Mouse (Mus musculus): Measurements from ENCODE around the gene Mta2.
A peak's percentile ranks its signal among the peaks of the same experiment; 100 is the strongest.

The Mta2 gene

DNA sequence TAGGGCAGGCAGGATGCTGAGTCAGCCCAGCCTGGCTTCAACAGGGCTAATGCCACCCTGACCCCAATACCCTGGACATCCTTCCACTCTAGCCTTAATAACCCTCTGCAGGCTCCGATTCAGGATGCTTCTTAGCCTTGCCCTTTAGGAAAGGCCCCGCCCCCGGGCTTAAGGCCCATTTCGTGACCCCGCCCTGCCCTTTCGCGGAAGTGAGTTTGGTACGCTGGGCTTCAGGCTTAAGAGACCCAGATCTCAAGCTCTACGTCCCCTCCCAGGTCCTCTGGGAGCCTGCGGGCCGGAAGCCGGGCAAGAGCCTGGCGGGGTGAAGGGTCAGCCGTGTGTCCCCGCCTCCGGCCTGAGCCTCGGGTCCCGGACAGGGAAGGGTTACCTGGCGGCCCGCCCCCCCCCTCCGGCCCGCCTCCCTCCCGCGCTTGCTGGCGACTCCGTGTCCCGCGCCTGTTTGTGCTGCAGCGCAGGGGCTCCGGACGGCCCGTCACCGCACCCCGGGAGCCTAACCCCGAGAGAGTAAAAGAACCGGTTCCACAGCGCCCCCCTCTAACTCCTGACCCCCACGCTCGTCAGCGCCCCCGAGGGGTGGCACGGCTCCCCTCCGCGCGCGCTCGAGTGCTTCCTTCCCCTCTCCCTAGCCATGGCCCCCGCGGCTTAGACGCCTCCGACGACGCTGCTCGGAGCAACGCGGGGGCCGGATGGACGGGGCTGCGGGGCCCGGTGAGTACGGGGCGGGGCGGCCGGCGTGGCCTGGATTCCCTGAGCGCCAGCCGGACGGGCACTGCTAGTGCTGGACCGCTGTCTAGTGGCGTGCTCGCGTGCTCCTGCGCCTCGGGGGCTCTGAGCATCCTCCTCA lies 12.2 kb upstream of the Mta2 start, which contains the start of the genes Rom1 and Eml3:
Gene Rom1 (minus strand): TSS at position 133 of the 865 bp plus-strand sequence.
Gene Eml3 (plus strand): TSS at position 329 of the 865 bp plus-strand sequence.
- DNase-seq (ENCODE audit: low spot score), result peak; percentile 77

DNA sequence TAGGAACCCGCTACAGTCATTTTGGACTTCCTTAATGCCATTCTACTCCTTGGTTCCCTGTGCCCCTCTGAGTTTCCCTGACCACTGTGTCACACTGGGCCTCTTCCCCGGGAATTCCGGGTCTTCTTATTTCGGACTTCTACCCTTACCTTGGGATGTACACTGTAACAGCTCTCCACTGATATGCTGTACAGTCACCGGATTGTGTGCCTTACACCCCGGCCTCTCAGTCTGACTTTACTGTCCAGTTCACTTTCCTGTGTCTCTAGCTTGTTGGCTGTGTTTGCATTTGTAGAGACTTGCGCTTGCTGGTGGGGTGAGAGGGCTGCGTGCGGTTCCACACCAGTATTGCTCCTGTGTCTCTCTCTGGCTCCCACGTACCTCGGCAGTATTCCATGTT lies 11.6 kb upstream of the Mta2 start:
- DNase-seq (ENCODE audit: low spot score), result no peak

DNA sequence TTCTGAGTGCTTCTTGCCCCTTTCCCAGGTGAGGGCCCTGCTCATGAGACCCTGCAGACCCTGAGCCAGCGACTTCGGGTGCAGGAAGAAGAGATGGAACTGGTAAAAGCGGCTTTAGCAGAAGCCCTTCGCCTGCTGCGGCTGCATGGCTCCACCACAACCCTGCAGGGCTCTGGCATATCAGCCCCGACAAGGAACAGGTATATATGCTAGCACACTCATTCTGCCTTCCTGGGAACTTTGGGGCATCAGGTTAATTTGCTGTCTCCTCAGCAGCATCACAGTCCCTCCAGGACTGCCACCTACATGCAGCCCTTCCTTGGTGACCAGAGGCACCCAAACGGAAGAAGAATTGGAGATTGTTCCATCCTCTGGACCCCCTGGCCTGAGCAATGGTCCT lies 10.9 kb upstream of the Mta2 start:
- no peak for DNase-seq (ENCODE audit: low spot score)

DNA sequence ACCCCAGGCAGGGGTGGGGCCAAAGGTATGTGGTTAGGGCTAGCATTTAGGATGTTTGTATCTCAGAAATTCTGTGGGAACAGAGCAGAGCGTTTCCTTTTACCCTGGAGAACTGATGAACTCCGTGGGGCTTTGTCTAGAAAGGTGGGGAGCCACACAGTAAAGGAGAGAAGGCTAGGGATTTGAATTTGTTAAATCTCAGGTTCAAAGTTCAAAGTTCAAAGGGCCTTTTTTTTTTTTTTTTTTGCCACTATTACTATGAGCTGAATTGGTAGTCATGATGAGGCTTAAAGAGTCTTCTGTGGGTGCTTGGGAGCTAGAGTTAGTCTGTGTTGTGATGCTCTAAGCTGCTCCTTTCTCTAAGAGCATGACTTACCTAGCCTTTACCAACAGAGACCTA lies 4.9 kb upstream of the Mta2 start:
- DNase-seq (ENCODE audit: low spot score), result no peak

DNA sequence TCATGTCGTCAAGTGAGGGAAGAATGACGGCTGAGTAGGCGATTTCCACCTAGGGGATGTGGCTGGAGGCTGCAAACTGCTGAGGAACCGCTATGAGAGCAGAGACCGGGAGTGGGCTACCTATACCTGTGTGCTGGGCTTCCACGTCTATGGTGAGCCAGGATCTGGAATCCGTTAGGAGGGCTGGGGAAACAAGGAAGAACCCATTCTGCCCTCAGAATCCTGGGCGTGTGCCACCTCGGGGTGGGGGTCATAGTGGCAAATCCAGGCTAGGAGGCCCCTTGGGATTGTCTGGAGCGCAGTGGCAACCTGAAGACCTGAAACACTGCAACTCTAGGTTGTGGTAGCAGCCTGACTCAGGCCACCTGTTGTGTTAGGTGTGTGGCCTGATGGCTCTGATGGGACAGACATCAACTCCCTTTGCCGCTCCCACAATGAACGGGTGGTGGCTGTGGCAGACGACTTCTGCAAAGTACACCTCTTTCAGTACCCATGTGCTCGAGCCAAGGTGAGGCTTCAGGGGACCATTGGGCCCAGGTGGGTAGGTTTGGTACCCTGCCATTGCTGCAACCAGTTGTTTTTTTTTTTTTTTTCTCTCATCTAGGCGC lies 1.0 kb upstream of the Mta2 start:
- DNase-seq (ENCODE audit: low spot score), result no peak

DNA sequence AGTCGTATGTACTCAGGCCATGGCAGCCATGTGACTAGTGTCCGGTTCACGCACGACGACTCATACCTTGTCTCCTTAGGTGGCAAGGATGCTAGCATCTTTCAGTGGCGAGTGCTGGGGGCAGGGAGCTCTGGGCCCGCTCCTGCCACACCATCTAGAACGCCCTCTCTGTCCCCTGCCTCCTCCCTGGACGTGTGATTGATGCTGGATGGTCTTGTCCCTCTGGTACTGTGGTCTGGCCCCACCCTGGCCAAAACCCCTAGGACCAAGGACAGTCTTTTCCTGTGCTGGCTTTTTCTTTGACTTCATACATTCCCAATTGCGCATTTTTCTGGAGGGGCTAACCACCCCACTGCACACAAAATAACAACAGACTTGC lies 550 bp upstream of the Mta2 start:
- DNase-seq (ENCODE audit: low spot score), result no peak

DNA sequence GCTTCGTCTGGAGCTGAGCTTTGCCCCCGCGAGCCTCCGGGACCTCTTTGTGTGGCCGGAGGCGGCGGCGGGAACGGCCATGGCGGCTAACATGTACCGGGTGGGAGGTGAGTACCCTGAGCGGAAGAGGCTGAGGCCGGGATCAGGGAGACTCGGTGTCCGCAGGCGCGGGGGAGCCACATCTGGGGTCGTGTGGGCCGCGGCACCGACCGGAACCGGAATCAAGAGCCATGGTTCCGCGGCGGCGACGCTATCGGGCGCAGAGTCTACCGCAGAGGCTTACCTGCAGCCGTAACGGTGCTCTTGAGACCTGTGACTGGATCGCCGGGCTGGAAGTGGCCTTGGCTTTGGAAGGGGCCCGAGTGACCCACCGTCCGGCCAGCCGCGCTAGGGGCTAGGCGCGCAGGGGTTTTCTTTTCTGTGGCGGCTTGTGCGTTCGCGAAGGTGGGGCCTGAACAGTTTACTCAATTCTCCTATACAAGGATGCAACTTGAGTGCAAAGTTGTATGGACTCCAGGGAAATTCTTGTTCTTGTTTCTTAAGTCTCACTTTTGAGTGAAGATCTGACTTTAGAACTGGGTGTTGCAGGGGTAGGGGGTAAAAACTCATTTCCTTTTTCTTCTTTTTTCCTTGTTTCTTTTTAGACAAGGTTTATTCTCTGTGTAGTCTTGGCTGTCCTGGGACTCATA lies 745 bp downstream of the Mta2 start:
- no peak for DNase-seq (ENCODE audit: low spot score)

DNA sequence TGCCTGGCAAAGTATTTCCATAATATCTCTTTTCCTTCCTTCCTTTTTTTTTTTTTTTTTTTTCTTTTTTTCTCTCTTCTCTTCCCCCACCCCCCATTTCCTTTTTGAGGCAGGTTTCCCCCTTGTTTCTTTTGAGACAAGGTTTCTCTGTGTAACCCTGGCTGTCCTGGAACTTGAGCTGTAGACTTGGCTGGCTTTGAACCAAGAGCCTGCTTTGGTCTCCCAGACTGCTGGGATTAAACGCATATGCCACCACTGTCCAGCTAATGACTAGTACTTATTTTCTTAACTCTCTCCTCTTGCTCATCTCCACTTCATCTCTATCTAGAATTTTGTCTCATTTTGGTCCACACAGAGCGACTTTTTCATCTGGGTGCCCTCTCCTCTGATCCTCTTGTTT lies 1.4 kb downstream of the Mta2 start:
- no peak for DNase-seq (ENCODE audit: low spot score)

DNA sequence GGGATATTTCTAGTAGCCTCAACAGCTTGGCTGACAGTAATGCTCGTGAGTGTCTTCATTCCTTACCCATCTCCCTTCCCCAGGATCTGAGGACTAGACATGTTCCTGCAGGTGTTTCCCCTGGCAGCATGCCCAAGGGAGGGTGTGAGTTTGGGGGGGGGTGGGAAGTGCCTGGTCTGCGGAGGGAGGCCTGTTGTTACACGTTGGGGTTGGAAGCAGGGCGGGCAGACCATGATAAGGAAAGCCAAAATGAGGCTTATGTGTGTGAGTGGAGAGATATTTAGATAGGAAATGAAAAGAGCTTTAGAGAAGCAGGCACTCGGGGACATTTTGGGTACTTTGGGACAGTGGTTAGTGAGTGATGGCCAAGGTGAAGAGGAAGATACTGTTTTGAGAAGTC lies 2.4 kb downstream of the Mta2 start:
- DNase-seq (ENCODE audit: low spot score), result no peak

DNA sequence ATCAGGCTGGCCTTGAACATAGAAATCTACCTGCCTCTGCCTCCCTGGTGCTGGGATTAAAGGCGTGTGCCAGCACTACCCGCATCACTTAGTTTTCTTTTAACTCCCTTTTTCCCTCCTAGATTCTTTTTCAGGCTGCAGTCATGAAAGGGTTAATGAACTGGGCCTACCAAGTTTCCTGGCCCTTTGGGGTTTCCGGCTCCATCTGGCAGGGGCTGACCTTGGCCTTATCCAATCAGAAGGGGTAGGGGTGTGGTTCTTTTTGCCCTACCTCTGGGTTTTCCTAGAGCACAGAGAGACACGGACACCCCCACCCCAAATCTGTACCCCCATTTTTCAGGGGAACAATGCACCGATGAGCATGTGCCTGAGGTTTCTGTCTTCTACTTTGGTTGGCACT lies 3.1 kb downstream of the Mta2 start:
- DNase-seq (ENCODE audit: low spot score), result peak; percentile 58

DNA sequence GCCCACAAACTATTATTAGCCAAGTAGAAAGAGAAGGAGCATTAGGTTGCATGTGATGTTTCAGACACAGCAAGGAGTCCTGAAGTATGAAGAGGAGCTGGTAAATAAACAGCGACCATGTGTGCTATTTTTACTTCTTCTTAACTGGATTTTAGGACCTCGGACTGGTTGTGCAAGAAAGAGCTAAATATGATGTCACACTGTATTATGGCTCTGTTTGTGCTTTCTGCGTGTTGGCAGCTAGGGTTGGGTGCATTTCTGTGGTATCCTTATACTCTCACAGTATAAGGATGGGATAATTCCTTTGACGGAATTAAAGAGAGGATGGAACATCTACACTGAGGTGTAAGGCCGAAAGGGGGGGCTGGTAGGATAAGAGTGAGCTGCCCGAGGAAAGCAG lies 3.6 kb downstream of the Mta2 start:
- DNase-seq (ENCODE audit: low spot score), result no peak

DNA sequence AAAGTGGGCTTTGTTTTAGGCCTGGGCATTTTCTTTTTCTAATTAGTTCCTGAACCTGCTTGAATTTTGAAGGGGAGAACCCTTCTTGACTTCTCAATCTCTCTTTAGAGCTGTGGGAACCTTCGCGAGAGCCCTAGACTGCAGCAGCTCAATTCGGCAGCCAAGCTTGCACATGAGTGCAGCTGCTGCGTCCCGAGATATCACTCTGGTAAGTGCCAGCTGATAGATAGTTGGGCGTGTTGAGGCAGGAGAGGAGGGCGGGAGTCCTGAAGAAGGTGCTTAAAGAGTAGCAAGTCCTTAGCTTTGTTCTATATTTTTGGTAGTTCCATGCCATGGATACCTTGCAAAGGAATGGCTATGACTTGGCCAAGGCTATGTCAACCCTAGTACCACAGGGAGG lies 5.3 kb downstream of the Mta2 start:
- DNase-seq (ENCODE audit: low spot score), result no peak

DNA sequence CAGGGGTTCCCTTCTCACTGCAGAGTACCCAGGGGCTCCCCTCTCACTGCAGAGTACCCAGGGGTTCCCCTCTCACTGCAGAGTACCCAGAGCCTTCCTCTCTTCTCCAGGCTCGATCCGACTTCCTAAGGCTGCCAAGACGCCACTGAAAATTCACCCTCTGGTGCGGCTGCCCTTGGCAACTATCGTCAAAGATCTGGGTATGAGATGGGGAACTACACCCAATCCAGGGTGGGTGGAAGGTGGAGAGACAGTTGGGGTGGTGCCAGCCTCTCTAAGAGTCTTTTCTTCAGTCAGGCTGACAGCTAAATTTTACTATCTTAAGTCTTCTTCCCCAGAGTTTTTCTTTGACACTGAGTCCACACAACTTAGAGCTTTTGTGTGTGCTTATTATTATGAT lies 8.5 kb downstream of the Mta2 start:
- DNase-seq (ENCODE audit: low spot score), result no peak

DNA sequence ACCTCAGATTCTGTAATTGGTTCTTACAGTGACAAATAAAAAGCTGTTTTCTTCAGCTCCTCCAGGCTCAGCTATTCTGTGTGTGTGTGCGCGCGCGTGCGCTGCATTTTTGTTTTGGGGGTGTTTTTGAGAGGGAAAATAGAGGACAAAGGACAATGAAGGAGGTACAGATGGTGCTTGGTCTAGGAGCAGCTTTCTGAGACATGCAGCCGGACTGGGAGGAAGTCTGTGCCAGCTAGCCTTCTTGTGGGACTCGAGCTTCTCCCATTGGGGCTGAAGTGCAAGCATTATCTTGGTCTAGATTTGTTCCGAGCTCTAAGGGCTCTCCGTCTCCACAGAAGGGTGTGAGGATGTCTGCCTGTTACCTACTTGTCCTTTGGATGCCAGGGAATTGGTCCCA lies 10.6 kb downstream of the Mta2 start:
- no peak for DNase-seq (ENCODE audit: low spot score)

DNA sequence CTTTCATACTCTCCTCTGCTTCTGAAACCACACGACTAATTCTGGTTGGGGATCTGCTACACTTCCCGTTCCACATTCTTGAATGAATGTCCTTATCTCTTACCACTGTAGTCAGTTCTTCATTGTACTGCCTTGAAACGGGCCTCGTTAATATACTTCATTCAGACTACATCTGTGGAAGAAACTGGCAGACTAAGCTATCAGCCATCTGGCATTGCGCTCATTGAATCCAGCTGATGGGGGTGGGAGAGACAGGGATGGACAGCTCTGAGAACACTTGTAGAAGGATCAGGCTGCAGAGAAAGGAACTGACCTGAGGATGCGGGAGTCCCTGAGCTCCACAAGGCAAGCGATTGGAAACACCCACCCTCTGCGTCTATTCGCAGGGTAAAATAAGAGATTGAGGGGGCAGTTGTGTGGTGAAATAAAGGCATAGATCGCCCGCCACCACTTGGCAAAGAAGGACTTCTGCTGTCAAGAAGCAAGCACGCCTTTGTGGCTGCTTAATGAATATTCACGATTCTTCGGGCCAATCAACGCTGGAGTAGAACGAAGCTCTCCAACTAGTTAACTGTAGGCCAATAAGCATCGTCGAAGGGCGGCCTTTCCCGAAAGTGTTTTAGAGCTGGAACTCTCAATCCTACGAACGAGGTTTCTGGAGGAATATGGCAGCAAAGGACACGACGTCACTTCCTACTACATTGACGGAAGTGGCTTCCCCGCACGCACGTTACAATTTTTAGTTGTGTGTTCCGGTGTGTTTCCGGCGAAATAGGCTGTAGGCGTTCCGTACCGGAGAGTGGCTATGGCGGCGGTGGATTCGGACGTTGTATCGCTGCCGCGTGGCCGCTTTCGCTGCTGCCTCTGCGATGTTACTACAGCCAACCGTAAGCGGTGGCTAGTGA lies 11.7 kb downstream of the Mta2 start, which contains the start of gene Tut1:
Gene Tut1 (plus strand): TSS at position 713 of the 905 bp plus-strand sequence.
- DNase-seq (ENCODE audit: low spot score), result peak; percentile 96

DNA sequence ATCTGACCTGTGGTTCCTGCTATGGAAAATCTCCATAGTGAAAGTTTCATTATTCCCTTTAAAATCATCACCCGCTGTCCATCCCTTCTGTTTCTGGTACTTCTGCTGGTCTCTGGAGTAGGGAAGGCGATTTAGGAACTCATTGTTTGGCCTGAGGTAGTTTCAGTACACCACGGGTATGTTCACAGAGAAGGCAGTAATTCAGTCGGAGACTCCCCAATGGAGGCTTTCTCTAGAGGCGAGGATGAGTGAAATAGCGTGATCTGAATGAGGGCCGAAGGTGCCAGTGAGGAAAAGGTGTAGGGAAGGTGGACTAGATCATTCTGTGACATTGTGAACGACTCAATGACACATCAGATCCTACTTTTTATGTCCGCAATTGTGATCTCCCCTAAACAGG lies 12.5 kb downstream of the Mta2 start:
- no peak for DNase-seq (ENCODE audit: low spot score)

DNA sequence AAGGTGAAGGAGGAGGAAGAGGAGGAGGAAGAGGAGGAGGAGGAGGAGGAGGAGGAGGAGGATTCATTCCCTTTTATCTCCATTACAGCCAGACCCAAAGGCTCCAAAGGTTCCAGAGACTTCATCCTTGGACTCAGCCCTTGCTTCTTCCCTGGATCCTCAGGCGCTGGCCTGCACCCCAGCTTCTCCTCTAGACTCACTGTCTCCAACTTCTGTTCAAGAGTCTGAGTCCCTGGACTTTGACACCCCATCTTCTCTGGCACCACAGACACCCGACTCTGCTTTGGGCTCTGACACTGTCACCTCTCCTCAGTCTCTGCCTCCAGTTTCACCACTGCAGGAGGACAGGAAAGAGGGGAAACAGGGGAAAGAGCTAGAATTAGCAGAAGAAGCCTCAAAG lies 20.6 kb downstream of the Mta2 start:
- no peak for DNase-seq (ENCODE audit: low spot score)

DNA sequence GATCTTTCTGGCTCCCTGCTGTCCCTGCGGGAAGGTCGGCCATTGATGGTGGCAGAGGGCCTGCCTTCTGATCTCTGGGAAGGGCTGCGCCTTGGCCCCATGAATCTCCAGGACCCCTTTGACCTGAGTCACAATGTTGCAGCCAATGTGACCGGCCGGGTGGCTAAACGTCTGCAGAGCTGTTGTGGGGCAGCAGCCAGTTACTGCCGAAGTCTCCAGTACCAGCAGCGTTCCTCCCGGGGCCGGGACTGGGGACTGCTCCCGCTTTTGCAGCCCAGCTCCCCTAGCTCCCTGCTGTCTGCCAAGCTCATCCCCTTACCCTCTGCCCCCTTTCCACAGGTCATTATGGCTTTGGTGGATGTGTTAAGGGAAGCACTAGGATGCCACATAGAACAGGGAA lies 23.4 kb downstream of the Mta2 start:
- no peak for DNase-seq (ENCODE audit: low spot score)

DNA sequence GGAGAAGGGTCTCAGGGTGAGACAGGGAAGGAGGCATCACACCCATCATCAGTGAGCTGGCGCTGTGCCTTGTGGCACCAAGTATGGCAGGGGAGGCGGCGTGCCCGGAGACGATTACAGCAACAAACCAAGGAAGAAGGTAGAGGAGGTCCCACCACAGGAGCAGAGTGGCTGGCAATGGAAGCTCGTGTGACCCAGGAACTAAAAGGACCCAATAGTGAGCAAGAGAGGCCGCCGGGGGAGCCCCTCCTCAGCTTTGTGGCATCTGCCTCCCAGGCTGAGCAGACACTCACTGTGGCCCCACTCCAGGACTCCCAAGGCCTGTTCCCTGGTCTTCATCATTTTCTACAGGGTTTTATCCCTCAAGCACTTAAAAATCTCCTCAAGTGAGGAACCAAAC lies 24.1 kb downstream of the Mta2 start:
- DNase-seq (ENCODE audit: low spot score), result peak; percentile 32

DNA sequence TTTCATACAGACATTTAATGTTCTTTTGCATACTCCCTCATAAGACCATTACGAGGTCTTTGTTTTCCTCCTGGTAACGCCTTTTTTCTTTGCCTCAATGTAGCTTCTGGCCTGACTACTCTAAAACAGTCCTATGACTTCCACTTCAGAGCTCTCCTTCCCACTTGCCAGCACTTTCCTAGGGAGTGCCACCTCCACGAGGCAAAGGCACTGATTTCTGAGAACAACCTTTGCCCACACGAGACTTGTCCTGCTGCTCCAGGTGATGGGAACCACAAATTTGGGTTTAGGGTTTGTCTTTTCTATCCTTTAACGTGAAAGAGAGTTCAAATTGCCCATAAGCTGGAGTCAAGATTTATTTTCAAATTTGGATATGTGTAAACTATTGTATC lies 24.5 kb downstream of the Mta2 start:
- no peak for DNase-seq (ENCODE audit: low spot score)

DNA sequence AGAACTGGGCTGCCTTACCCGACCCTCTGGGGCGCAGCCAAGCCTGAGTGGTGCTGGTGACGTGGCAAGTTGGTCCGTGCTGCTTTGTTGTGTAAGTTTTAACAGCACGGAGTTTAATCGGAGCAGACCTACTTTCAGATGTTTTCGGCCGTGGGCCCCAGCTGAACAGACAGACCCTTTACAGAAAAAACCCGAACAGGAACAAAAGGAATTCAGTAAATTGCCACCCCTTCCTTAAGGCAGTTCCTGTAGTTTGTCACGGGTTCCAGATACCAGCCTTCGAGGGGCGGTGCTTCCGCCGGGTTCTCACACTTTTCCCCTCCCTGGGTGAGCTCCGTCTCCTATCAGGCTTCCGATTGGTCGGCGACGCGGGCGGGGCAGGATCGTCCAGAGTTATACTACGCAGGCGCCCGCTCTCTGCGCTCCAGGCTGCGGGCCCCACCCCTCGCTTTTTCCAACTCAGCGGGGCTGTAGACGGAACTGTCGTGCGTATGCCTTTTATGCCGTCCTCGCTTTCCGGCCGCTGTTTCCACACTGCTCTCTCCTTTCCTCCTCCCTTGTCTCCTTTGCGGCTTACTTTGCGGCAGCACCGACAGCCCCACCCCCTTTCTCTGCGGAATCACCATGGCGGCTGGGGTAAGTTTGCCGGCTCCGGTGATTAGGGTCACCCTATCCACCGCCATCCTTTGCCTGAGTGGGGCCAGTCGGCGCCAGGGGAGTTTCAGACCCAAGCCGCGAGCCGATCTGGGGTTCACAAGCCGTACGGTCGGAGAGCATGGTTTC lies 25.1 kb downstream of the Mta2 start, which contains the start of gene Eef1g:
Gene Eef1g (plus strand): TSS at position 452 of the 783 bp plus-strand sequence.
- peak; percentile 100 for DNase-seq (ENCODE audit: low spot score)
